Mouse (Mus musculus) kidney, adult 2 months (tissue): ENCODE results near the gene Oas1c. TPM values are rescaled to one million over a fixed set of nuclear protein-coding genes. Genes with fewer than 3 reads are reported as not detected.

Source experiments
- DNase-seq: peaks from one replicate; pipeline ENCODE4 v3.0.0; 2021
- H3K27ac ChIP-seq: fragments of 200-500 bp; 2 replicates; pipeline ENCODE4 v1.5.1; 2012; ENCODE audit warnings: low read depth, low read length, control low read depth, inconsistent platforms; ENCODE audit not compliant: insufficient read depth
- H3K27me3 ChIP-seq: fragments of 200-500 bp; replicated peaks from 2 replicates; pipeline ENCODE4 v1.6.1; 2012; ENCODE audit warnings: mild to moderate bottlenecking, moderate library complexity, low read length, inconsistent platforms; ENCODE audit not compliant: control insufficient read depth, insufficient read depth
- H3K36me3 ChIP-seq: fragments of 200-500 bp; 2 replicates; pipeline ENCODE4 v1.6.1; 2012; ENCODE audit warnings: mild to moderate bottlenecking, moderate library complexity, low read length, inconsistent platforms; ENCODE audit not compliant: control insufficient read depth, insufficient read depth
- H3K4me1 ChIP-seq: fragments of 200-500 bp; 2 replicates; pipeline ENCODE4 v1.6.1; 2011; ENCODE audit warnings: low read length; ENCODE audit not compliant: control insufficient read depth, insufficient read depth
- H3K4me3 ChIP-seq: fragments of 200-500 bp; 2 replicates; pipeline ENCODE4 v1.5.1; 2011; ENCODE audit warnings: mild to moderate bottlenecking, low read depth, low read length, control low read depth; ENCODE audit not compliant: insufficient read depth
- CTCF ChIP-seq: fragments of 200-500 bp; conservative IDR thresholded peaks from 2 replicates; pipeline ENCODE4 v1.5.1; 2011; ENCODE audit warnings: low read depth, mild to moderate bottlenecking, control low read depth, low read length, moderate library complexity, mixed read lengths; ENCODE audit not compliant: insufficient read depth, insufficient read length
- POLR2A ChIP-seq: fragments of 200-500 bp; IDR thresholded peaks from one replicate; pipeline ENCODE4 v1.6.1; 2011; ENCODE audit warnings: low read depth, low read length, control low read depth
- WGBS: fragments of 180-500 bp; shearing (Covaris S2); methylation state at CpG from one replicate; pipeline ENCODE4 v1.1.7; 2018; 5-methylcytosine and 5-hydroxymethylcytosine counted together
- polyA plus RNA-seq: library from polyadenylated mRNA; depleted of rRNA; stranded (reverse); fragments of >200 nt; gene quantifications from 2 replicates; pipeline ENCODE4 v1.2.3, GENCODE M21; 2012

Oas1c gene
- polyA plus RNA-seq, 1 experiment, result 2.6 TPM

- Histone ChIP-seq H3K27ac (no peak overlapping the region), H3K4me3 (no peak overlapping the region), H3K4me1 (no peaks in the 10 kb centered on the region), H3K27me3 (no peaks in the 10 kb centered on the region), H3K36me3 (no peaks in the 10 kb centered on the region)
- 12% methylated on average over 17 of the region's 17 CpGs for WGBS
- DNase-seq, result no peak
- TF ChIP-seq POLR2A (no peak), CTCF (no peak)
These were observed 21.3 kb upstream of the Oas1c start for GRCm38 (mm10) chr5:120833335-120834280.

- Histone ChIP-seq H3K27ac (no peak overlapping the region), H3K27me3 (no peaks in the 10 kb centered on the region), H3K4me1 (no peaks in the 10 kb centered on the region), H3K4me3 (no peak overlapping the region), H3K36me3 (no peaks in the 10 kb centered on the region)
- 84% methylated on average over 4 of the region's 4 CpGs for WGBS
- no peak for TF ChIP-seq POLR2A
- no peak for TF ChIP-seq CTCF
- DNase-seq, result no peak
These were observed 18.7 kb upstream of the Oas1c start for GRCm38 (mm10) chr5:120831031-120831430.

GRCm38 (mm10) chr5:120818999-120819398 is 6.7 kb upstream of the Oas1c start:
- DNase-seq, result no peak
- H3K36me3 ChIP-seq, result no peaks in the 10 kb centered on the region
- H3K4me3 ChIP-seq, result no peak overlapping the region
- no peaks in the 10 kb centered on the region for H3K4me1 ChIP-seq
- no peak for TF ChIP-seq CTCF
- no peak for TF ChIP-seq POLR2A
- no peak overlapping the region for H3K27ac ChIP-seq
- H3K27me3 ChIP-seq, result no peaks in the 10 kb centered on the region

DNA sequence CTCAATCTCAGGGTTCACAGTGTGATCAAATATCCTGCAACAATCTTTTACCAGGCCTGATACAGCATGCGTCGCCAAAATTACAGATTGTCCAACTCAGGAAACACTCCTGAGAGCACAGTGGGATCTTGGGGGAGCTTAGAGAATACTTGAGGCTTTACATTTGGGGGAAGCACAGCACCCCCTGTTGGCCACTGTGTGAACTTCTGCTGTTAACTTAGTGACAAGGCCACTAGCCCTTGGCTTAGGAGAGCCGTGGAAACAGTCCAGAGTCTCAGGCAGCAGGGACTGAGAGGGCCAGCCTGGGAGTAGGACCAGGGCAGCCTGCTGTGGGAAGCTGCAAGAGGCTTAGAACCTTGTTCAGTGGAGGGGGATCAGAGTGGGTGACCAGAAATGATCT is 3.6 kb upstream of the Oas1c start:
- 68% methylated on average over 3 of the region's 3 CpGs for WGBS
- DNase-seq, result peak; percentile 19

DNA sequence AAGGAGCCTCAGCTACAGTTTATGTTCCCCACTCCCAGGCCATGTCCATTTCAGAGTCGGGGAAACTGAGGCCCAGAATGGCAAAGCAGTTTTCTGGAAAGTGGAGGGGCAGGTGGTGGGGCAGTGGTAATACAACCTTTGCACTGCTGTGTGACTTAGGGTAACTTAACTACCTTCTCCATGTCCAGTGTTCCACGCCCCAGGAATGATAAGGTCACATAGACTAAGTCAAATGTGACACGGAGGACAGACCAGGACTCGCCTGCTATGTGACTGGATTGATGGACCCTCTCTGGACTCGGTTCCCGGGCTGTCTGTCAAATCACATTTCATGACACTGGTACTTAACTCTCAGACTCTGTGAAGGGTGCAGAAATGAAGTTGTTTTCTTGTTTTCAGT is 709 bp upstream of the Oas1c start:
- peak overlapping the region; percentile 50 for H3K4me3 ChIP-seq
- H3K27me3 ChIP-seq, result no peaks in the 10 kb centered on the region
- peaks cover 6% of the 10 kb centered on the region; the same call in 1 of the 2 replicates for H3K4me1 ChIP-seq
- WGBS, result 59% methylated on average over 6 of the region's 6 CpGs
- no peak overlapping the region for H3K27ac ChIP-seq
- H3K36me3 ChIP-seq, result no peaks in the 10 kb centered on the region
- TF ChIP-seq POLR2A (no peak), CTCF (no peak)
- DNase-seq, result no peak

More for the DNA sequence above, 3.6 kb upstream of the Oas1c start:
- no peak overlapping the region for H3K4me3 ChIP-seq
- TF ChIP-seq CTCF, result peak; percentile 50
- no peak for TF ChIP-seq POLR2A
- H3K4me1 ChIP-seq, result peaks cover 6% of the 10 kb centered on the region; the same call in 1 of the 2 replicates
- H3K27me3 ChIP-seq, result no peaks in the 10 kb centered on the region
- no peaks in the 10 kb centered on the region for H3K36me3 ChIP-seq
- H3K27ac ChIP-seq, result no peak overlapping the region

GRCm38 (mm10) chr5:120809171-120809570 is 3.1 kb downstream of the Oas1c start:
- 32% methylated on average over 6 of the region's 6 CpGs for WGBS
- no peak overlapping the region for H3K4me3 ChIP-seq
- TF ChIP-seq POLR2A, result no peak
- no peak for TF ChIP-seq CTCF
- no peaks in the 10 kb centered on the region for H3K36me3 ChIP-seq
- no peaks in the 10 kb centered on the region for H3K27me3 ChIP-seq
- H3K27ac ChIP-seq, result no peak overlapping the region
- H3K4me1 ChIP-seq, result peaks cover 6% of the 10 kb centered on the region; the same call in 1 of the 2 replicates
- DNase-seq, result peak; percentile 56

- H3K27ac ChIP-seq, result no peak overlapping the region
- peak; percentile 56 for DNase-seq
- H3K36me3 ChIP-seq, result no peaks in the 10 kb centered on the region
- TF ChIP-seq CTCF (peak; percentile 63), POLR2A (no peak)
- WGBS, result 93% methylated on average over 1 of the region's 1 CpGs
- no peak overlapping the region for H3K4me3 ChIP-seq
- no peaks in the 10 kb centered on the region for H3K27me3 ChIP-seq
- peaks cover under 1% of the 10 kb centered on the region; the same call in 1 of the 2 replicates for H3K4me1 ChIP-seq
These were observed 5.9 kb downstream of the Oas1c start for GRCm38 (mm10) chr5:120806458-120806857.
